Mouse (Mus musculus) ES-E14 (cell line): Measurements from ENCODE around the gene Myo5c. TPM values are rescaled to one million over a fixed set of nuclear protein-coding genes. Genes with fewer than 3 reads are reported as not detected.

ENCODE experiments used
- DNase-seq: peaks from one replicate; pipeline ENCODE4 v3.0.0-alpha.2; 2013; ENCODE audit warnings: low read depth, low spot score
- H3K27ac ChIP-seq: 2 replicates; pipeline ENCODE4 v1.5.1; 2012; ENCODE audit warnings: low read depth, mild to moderate bottlenecking, low read length, moderate library complexity, mixed read lengths; ENCODE audit not compliant: poor library complexity, insufficient read depth, severe bottlenecking
- H3K36me3 ChIP-seq: 2 replicates; pipeline ENCODE4 v1.6.1; 2012; ENCODE audit warnings: mild to moderate bottlenecking, low read length, moderate library complexity, mixed read lengths; ENCODE audit not compliant: control insufficient read depth, poor library complexity, insufficient read depth, severe bottlenecking
- H3K4me1 ChIP-seq, 2 experiments: fragments of 150-350 bp in 1 of 2; sonication (generic) in 1 of 2; 2 replicates each; pipeline ENCODE4 v1.6.1; 2012; ENCODE audit warnings: low read length in 2 of 2, mild to moderate bottlenecking in 1 of 2, mixed read lengths in 1 of 2; ENCODE audit not compliant: control insufficient read depth in 2 of 2, insufficient read depth in 2 of 2, poor library complexity in 1 of 2
- H3K4me3 ChIP-seq, 2 experiments: fragments of 150-350 bp in 1 of 2; sonication (generic) in 1 of 2; 2 replicates each; pipeline ENCODE4 v1.5.1; 2012; ENCODE audit warnings: low read length in 2 of 2, low read depth in 1 of 2, mild to moderate bottlenecking in 1 of 2, mixed read lengths in 1 of 2; ENCODE audit not compliant: insufficient read depth in 1 of 2, poor library complexity in 1 of 2, severe bottlenecking in 1 of 2
- H3K9ac ChIP-seq: 2 replicates; pipeline ENCODE4 v1.6.1; 2012; ENCODE audit warnings: low read depth, mild to moderate bottlenecking, low read length, mixed read lengths; ENCODE audit not compliant: poor library complexity, insufficient read depth, severe bottlenecking
- H3K9me3 ChIP-seq: fragments of 150-350 bp; sonication (generic); 2 replicates; pipeline ENCODE4 v1.6.1; 2012; ENCODE audit warnings: low read depth, mild to moderate bottlenecking, low read length; ENCODE audit not compliant: control insufficient read depth, insufficient read depth
- CHD2 ChIP-seq: IDR thresholded peaks from 2 replicates; pipeline ENCODE4 v1.6.1; 2014; ENCODE audit warnings: mild to moderate bottlenecking, low read depth, low read length, inconsistent platforms
- HCFC1 ChIP-seq: IDR thresholded peaks from 2 replicates; pipeline ENCODE4 v1.6.1; 2012; ENCODE audit warnings: low read length, inconsistent platforms, borderline replicate concordance; ENCODE audit not compliant: insufficient read depth
- MAFK ChIP-seq: IDR thresholded peaks from 2 replicates; pipeline ENCODE4 v1.6.1; 2014; ENCODE audit warnings: mild to moderate bottlenecking, low read depth, low read length, inconsistent platforms; ENCODE audit not compliant: insufficient read depth
- ZC3H11A ChIP-seq: IDR thresholded peaks from 2 replicates; pipeline ENCODE4 v1.6.1; 2012; ENCODE audit warnings: low read depth, mild to moderate bottlenecking, inconsistent platforms, low read length, borderline replicate concordance
- ZNF384 ChIP-seq: IDR thresholded peaks from 2 replicates; pipeline ENCODE4 v1.6.1; 2012; ENCODE audit warnings: low read depth, low read length, inconsistent platforms
- in situ Hi-C, 2 experiments: fragments of 600-800 bp; cut with MboI; formaldehyde crosslinking; loops; one replicate each; pipeline ENCODE4 v1.15.1; 2025; ENCODE audit warnings: low sequenced_read_pairs in 2 of 2, inconsistent platforms in 1 of 2; ENCODE audit not compliant: unreplicated experiment in 2 of 2
- total RNA-seq: library from RNA; depleted of rRNA; stranded (reverse); fragments of 300-350 nt; gene quantifications from 2 replicates; pipeline ENCODE4 v1.2.3, GENCODE M21; 2012

The Myo5c gene
- total RNA-seq, 1 experiment: 7.5 TPM

DNA sequence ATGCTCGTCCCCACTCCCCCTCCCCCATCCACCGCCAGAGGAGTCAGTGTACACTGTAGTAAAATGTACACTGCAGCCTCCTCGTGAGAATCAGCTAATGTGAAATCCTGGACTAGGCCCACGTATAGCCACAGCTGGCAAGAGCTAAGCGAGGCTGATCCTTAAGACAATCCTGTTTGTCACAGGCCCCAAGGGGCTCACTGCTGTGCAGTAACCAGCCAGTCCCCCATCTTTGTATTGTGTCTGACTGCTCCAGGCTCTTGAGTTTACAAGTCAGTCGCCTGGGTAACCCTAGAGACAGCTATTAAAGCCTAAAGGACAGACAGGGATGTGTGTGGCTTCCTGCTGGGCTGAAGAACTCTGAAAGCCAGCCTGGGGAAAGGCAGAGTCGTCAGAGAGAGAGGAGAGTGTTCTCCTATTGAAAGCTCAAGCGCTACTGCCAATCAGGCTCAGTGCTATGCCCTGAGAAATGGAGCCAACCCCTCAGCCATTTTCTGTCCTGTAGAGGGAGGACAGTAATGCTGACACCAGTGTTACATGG is 29.6 kb downstream of the Myo5c start:
- Histone ChIP-seq H3K27ac (no peak overlapping the region), H3K36me3 (no peaks in the 10 kb centered on the region), H3K4me3 (no peak overlapping the region), H3K9ac (no peak overlapping the region), H3K4me1 (peaks cover 3 to 34% of the 10 kb centered on the region in 2 experiments; a peak in 3 of 4 replicates), H3K9me3 (no peaks in the 10 kb centered on the region)
- in situ Hi-C loops: no loop called here
- no peak for TF ChIP-seq ZNF384
- no peak for TF ChIP-seq HCFC1
- no peak for TF ChIP-seq MAFK
- no peak for TF ChIP-seq CHD2
- TF ChIP-seq ZC3H11A: no peak
- peak; percentile 29 for DNase-seq

DNA sequence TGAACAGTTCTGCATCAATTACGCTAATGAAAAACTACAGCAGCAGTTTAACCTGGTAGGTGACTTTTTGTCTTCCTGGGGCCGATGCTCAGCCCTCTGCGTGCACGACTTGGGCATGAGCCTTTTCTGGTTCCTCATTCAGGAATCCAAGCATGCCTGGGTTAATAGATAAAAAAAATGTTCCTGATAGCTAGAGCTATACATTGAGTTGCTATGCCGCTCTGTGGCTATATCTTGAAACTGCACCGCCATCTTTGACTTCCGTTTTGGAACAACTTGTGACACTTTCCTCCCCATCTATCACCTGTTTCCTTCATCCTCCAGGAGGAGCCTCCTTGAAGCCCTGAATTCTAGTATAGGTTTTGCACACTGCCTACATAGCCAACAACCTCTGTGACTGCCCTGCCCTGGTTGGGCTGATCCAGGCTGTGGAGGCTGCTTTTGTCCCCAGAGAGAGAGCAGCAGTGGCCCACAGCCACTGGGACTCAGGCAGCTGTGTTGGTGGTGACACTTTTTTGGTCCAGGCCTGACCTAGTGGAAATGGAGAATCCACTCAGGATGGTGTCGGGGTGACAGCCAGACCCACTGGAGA is 30.5 kb downstream of the Myo5c start:
- no peak for DNase-seq
- no peak overlapping the region for H3K27ac ChIP-seq
- H3K9me3 ChIP-seq: no peaks in the 10 kb centered on the region
- TF ChIP-seq ZC3H11A: no peak
- no peak for TF ChIP-seq CHD2
- TF ChIP-seq HCFC1: no peak
- TF ChIP-seq MAFK: no peak
- TF ChIP-seq ZNF384: no peak
- no peaks in the 10 kb centered on the region for H3K36me3 ChIP-seq
- no peak overlapping the region for H3K4me3 ChIP-seq
- no peak overlapping the region for H3K9ac ChIP-seq
- peaks cover 3 to 34% of the 10 kb centered on the region in 2 experiments; a peak in 3 of 4 replicates for H3K4me1 ChIP-seq
- in situ Hi-C loops: no loop called here

DNA sequence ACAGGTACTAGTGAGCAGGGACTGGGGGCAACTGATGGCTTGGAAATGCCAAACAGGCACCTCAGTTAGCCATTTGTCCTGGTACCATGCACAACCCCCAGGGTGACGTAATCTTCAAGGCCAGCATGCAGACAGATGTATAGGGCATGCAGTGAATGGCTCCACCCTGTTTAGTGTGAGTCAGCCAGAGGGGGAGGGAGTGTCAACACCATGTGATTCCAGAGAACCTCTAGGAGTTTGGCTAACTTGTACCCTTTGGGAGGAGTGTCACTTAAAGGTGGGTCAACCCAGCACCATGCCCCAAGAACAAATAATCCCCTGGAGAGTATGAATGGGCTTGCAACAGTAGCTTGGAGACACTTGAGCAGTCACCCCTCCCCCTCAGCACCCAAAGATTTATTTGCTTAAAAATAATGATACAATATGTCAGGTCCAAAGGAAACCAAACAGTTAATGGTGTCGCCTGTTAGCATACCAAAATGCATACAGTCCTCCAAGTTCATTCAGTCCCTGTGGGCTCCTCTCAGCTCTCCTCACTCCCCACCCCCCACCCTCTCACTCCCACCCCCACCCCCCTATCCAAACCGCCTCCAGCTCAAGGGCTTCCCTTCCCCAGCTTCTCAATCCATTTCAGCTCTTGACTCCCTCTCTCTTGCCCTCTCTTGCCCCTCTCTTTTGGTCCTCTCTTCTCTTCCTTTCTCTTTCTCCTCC is 32.3 kb downstream of the Myo5c start:
- Histone ChIP-seq H3K9ac (no peak overlapping the region; the same call in 1 of the 2 replicates), H3K36me3 (no peaks in the 10 kb centered on the region), H3K4me3 (no peak overlapping the region), H3K27ac (peak overlapping the region; percentile 33), H3K4me1 (peaks cover 3 to 34% of the 10 kb centered on the region in 2 experiments; a peak in 3 of 4 replicates), H3K9me3 (no peaks in the 10 kb centered on the region)
- DNase-seq: peak; percentile 41
- in situ Hi-C loops: no loop called here
- TF ChIP-seq ZNF384: no peak
- TF ChIP-seq ZC3H11A: no peak
- no peak for TF ChIP-seq HCFC1
- no peak for TF ChIP-seq MAFK

DNA sequence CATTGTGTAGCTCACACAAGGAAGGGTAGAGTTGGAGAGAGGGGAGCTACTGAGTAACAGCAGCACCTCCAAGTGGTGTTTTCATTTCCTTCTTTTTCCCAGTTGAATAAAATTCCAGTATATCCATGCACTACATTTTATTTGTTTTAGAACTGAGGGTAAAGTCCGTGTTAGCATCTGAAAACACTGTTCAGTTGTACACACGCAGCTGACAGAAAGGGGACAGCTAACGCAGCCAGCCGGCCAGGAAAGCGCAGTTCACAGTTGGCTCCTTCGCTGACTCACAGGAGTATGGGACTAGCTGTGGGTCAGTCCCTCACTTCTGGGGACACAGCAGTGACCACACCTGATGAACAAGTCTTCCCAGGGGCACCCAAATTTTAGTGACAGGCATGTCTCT is 35.3 kb downstream of the Myo5c start:
- H3K4me1 ChIP-seq: peaks cover 3 to 25% of the 10 kb centered on the region in 2 experiments; a peak in 3 of 4 replicates
- no peak overlapping the region for H3K27ac ChIP-seq
- H3K36me3 ChIP-seq: no peaks in the 10 kb centered on the region
- no peaks in the 10 kb centered on the region for H3K9me3 ChIP-seq
- in situ Hi-C loops: no loop called here
- no peak overlapping the region for H3K4me3 ChIP-seq
- TF ChIP-seq ZC3H11A: no peak
- no peak for TF ChIP-seq CHD2
- no peak for TF ChIP-seq ZNF384
- TF ChIP-seq HCFC1: no peak
- no peak for TF ChIP-seq MAFK
- H3K9ac ChIP-seq: no peak overlapping the region
- no peak for DNase-seq
